Comparison of ENCODE assay signal across 26 mouse cellular contexts in the genomic region with DNA sequence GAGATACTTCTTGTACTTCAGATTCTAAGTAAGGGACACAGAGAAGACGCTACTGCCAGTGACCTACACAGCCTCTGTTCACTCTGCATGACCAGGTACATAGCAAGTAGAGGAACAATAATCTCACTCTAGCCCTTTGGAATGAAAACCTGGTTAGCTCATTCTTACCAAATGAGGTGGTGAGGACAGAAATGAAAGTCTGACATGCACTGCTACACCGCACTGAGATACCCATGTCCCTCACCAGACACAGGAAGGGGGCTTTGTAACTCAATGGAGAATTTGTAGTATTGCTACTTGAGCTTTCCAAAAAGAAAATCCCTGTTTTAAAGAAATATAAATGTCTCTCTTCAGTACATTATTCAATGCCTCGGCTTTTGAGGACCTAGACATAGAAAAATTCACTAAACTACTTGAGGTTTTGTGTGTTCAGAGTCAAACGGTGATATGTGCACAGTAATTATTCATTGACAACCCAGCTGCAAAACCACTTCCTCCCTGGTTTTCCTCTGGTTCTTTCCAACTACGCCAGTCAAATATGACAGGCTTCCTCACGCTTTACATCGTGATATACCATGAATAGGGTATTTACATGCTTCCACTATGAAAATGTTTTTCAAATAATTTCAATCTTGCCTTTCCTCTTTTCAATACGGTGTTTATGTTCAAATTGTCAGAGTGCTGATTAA.
A peak's percentile ranks its signal among the peaks of the same experiment; 100 is the strongest.
DNase-seq lines count a peak whose midpoint lies in the region; ATAC-seq and TF ChIP-seq lines count a peak whose summit lies in the region.
"Had no signal": no experiment of that assay in that cellular context is flagged by ENCODE, and none has a peak within 500 bp of the region (broad histone marks: within the 10 kb centered on the region; RNA-seq: fewer than 3 reads in every experiment).

No protein-coding gene starts in this region.

- H3K4me3 ChIP-seq in megakaryocyte, embryonic 14.5 days (replicated peaks) = peak overlapping the region; percentile 67
- H3K4me3 ChIP-seq in neural tube, embryonic 15.5 days (replicated peaks) = no peak overlapping the region
- no peak overlapping the region for H3K4me3 ChIP-seq in midbrain, postnatal 0 days (ENCODE audit: low read depth, low read length)
- H3K4me3 ChIP-seq: embryonic facial prominence, embryonic 10.5 days; embryonic facial prominence, embryonic 15.5 days; forebrain, embryonic 12.5 days; intestine, embryonic 15.5 days; liver, embryonic 12.5 days; midbrain, embryonic 10.5 days; midbrain, embryonic 15.5 days; neural tube, embryonic 12.5 days had no signal

- no peak overlapping the region for H3K27ac ChIP-seq in neural tube, embryonic 15.5 days (replicated peaks)
- H3K27ac ChIP-seq in midbrain, postnatal 0 days (ENCODE audit: low read depth, low read length) = no peak overlapping the region
- H3K27ac ChIP-seq: embryonic facial prominence, embryonic 10.5 days; embryonic facial prominence, embryonic 15.5 days; forebrain, embryonic 12.5 days; intestine, embryonic 15.5 days; liver, embryonic 12.5 days; midbrain, embryonic 10.5 days; midbrain, embryonic 15.5 days; neural tube, embryonic 12.5 days had no signal

- ATAC-seq in CD4-positive, CD25-positive, alpha-beta regulatory T cell, adult 4 months = no peak
- peak; percentile 87 for ATAC-seq in common myeloid progenitor, adult 5-6 weeks (replicated peaks; ENCODE audit: low read depth, poor library complexity, severe bottlenecking)
- no peak for ATAC-seq in neural tube, embryonic 15.5 days (ENCODE audit: low FRiP score)
- no peak for ATAC-seq in midbrain, postnatal 0 days (ENCODE audit: low FRiP score)
- ATAC-seq: hindbrain, embryonic 16.5 days; intestine, embryonic 15.5 days; liver, embryonic 12.5 days; midbrain, embryonic 15.5 days had no signal

- 89% methylated on average over 8 of the region's 8 CpGs for WGBS in neural tube, embryonic 15.5 days
- 87% methylated on average over 8 of the region's 8 CpGs for WGBS in midbrain, postnatal 0 days

- H3K27me3 ChIP-seq in megakaryocyte, embryonic 14.5 days (replicated peaks) = no peaks in the 10 kb centered on the region
- no peaks in the 10 kb centered on the region for H3K27me3 ChIP-seq in neural tube, embryonic 15.5 days (replicated peaks)
- H3K27me3 ChIP-seq in midbrain, postnatal 0 days (ENCODE audit: insufficient read depth, low read length) = no peaks in the 10 kb centered on the region
- H3K27me3 ChIP-seq: embryonic facial prominence, embryonic 15.5 days; forebrain, embryonic 12.5 days; intestine, embryonic 15.5 days; liver, embryonic 12.5 days; midbrain, embryonic 15.5 days; neural tube, embryonic 12.5 days had no signal

- H3K4me1 ChIP-seq in megakaryocyte, embryonic 14.5 days = peaks cover 48% of the 10 kb centered on the region
- peaks cover 19% of the 10 kb centered on the region for H3K4me1 ChIP-seq in neural tube, embryonic 15.5 days
- H3K4me1 ChIP-seq in midbrain, postnatal 0 days (ENCODE audit: insufficient read depth, low read length) = no peaks in the 10 kb centered on the region
- H3K4me1 ChIP-seq: embryonic facial prominence, embryonic 10.5 days; embryonic facial prominence, embryonic 15.5 days; intestine, embryonic 15.5 days; midbrain, embryonic 10.5 days; neural tube, embryonic 12.5 days had no signal

- H3K9ac ChIP-seq in neural tube, embryonic 15.5 days (replicated peaks) = no peak overlapping the region
- H3K9ac ChIP-seq in midbrain, postnatal 0 days (replicated peaks; ENCODE audit: low read length, poor library complexity, severe bottlenecking) = no peak overlapping the region
- H3K9ac ChIP-seq: embryonic facial prominence, embryonic 15.5 days; forebrain, embryonic 12.5 days; intestine, embryonic 15.5 days; liver, embryonic 12.5 days; liver, postnatal 0 days; midbrain, embryonic 15.5 days; neural tube, embryonic 12.5 days had no signal

- no peak overlapping the region for H3K4me2 ChIP-seq in neural tube, embryonic 15.5 days
- H3K4me2 ChIP-seq in midbrain, postnatal 0 days (ENCODE audit: low read depth, low read length, poor library complexity, severe bottlenecking) = no peak overlapping the region
- H3K4me2 ChIP-seq: embryonic facial prominence, embryonic 15.5 days; forebrain, embryonic 12.5 days; intestine, embryonic 15.5 days; liver, embryonic 12.5 days; midbrain, embryonic 15.5 days; neural tube, embryonic 12.5 days had no signal

- no peak for TF ChIP-seq CTCF in midbrain, postnatal 0 days (IDR thresholded peaks at IDR 0.05)

- DNase-seq in CD4-positive, CD25-positive, alpha-beta regulatory T cell, adult 2 months (ENCODE audit: low read depth, low spot score) = peak; percentile 20
- no peak for DNase-seq in midbrain, postnatal 0 days (ENCODE audit: low spot score)
- no peak for DNase-seq in embryo, embryonic 10 days (ENCODE audit: low spot score)
- DNase-seq: adrenal gland, postnatal 10 days; cerebellum, adult 11-12 months; cerebellum, postnatal 10 days; gastrocnemius, postnatal 10 days; heart, postnatal 14 days; left cerebral cortex, postnatal 4 days; lung, postnatal 36 days; thymus, postnatal 14 days had no signal

- no peaks in the 10 kb centered on the region for H3K9me3 ChIP-seq in megakaryocyte, embryonic 14.5 days
- H3K9me3 ChIP-seq in neural tube, embryonic 15.5 days (replicated peaks) = no peaks in the 10 kb centered on the region
- H3K9me3 ChIP-seq in midbrain, postnatal 0 days (ENCODE audit: low read length) = no peaks in the 10 kb centered on the region
- H3K9me3 ChIP-seq: embryonic facial prominence, embryonic 10.5 days; embryonic facial prominence, embryonic 15.5 days; forebrain, embryonic 12.5 days; intestine, embryonic 15.5 days; liver, embryonic 12.5 days; midbrain, embryonic 10.5 days; midbrain, embryonic 15.5 days; neural tube, embryonic 12.5 days had no signal

- no peaks in the 10 kb centered on the region for H3K36me3 ChIP-seq in megakaryocyte, embryonic 14.5 days (replicated peaks; ENCODE audit: low read length)
- 0 out of 2 replicates have a peak, but pooled peaks cover 2% of the 10 kb centered on the region for H3K36me3 ChIP-seq in neural tube, embryonic 15.5 days
- no peaks in the 10 kb centered on the region for H3K36me3 ChIP-seq in midbrain, postnatal 0 days (ENCODE audit: insufficient read depth, low read length)
- H3K36me3 ChIP-seq: G1E; intestine, embryonic 15.5 days; liver, embryonic 12.5 days; midbrain, embryonic 15.5 days had no signal
